Mouse (Mus musculus): ENCODE data around the gene Trabd2b. TPM values are rescaled to one million over a fixed set of nuclear protein-coding genes. Genes with fewer than 3 reads are reported as not detected.

The Trabd2b gene
- 0.59 and 0.72 TPM in 2 replicates for polyA plus RNA-seq (2016; fragmentation: Nextera tagmentation; extraction: Ambion mirVana)

- H3K27ac ChIP-seq = peak within 1 kb of the TSS; percentile 89
- H3K36me3 ChIP-seq = no peaks in the 10 kb centered on the region
- 1% methylated on average over 60 of the region's 61 CpGs for WGBS
- peak; percentile 23; the same call in 1 of the 2 replicates for ATAC-seq (ENCODE audit: insufficient number of reproducible peaks, insufficient read depth, low FRiP score, low TSS enrichment, low read depth)
- H3K4me1 ChIP-seq (replicated peaks) = peaks cover 37% of the 10 kb centered on the region
- peak within 1 kb of the TSS; percentile 74 for H3K4me3 ChIP-seq (replicated peaks)
- H3K9me3 ChIP-seq = no peaks in the 10 kb centered on the region
- peak within 1 kb of the TSS; percentile 96 for H3K4me2 ChIP-seq
- peak within 1 kb of the TSS; percentile 80 for H3K9ac ChIP-seq (replicated peaks)
- H3K27me3 ChIP-seq = peaks cover 73% of the 10 kb centered on the region
These were observed at the start of gene Trabd2b for GRCm38 (mm10) chr4:114406355-114407101. Gene Trabd2b (plus strand): TSS chr4:114406724.

GRCm38 (mm10) chr4:114357420-114357819, 49.1 kb upstream of the Trabd2b start:
- Histone ChIP-seq H3K4me2 (no peak overlapping the region), H3K9me3 (no peaks in the 10 kb centered on the region), H3K27ac (no peak overlapping the region), H3K27me3 (peaks cover 15% of the 10 kb centered on the region; the same call in 1 of the 2 replicates), H3K4me1 (replicated peaks) (no peaks in the 10 kb centered on the region), H3K36me3 (no peaks in the 10 kb centered on the region), H3K4me3 (replicated peaks) (no peak overlapping the region), H3K9ac (replicated peaks) (no peak overlapping the region)
- 56% methylated on average over 4 of the region's 4 CpGs for WGBS
- no peak for ATAC-seq (ENCODE audit: insufficient number of reproducible peaks, insufficient read depth, low FRiP score, low TSS enrichment, low read depth)

GRCm38 (mm10) chr4:114358874-114359273, 47.6 kb upstream of the Trabd2b start:
- peaks cover 11% of the 10 kb centered on the region; the same call in 1 of the 2 replicates for H3K27me3 ChIP-seq
- 77% methylated on average over 2 of the region's 2 CpGs for WGBS
- no peaks in the 10 kb centered on the region for H3K9me3 ChIP-seq
- H3K27ac ChIP-seq = no peak overlapping the region
- H3K4me2 ChIP-seq = no peak overlapping the region
- H3K4me1 ChIP-seq (replicated peaks) = no peaks in the 10 kb centered on the region
- no peak overlapping the region for H3K9ac ChIP-seq (replicated peaks)
- no peak overlapping the region for H3K4me3 ChIP-seq (replicated peaks)
- no peak for ATAC-seq (ENCODE audit: insufficient number of reproducible peaks, insufficient read depth, low FRiP score, low TSS enrichment, low read depth)
- H3K36me3 ChIP-seq = no peaks in the 10 kb centered on the region

- Histone ChIP-seq H3K9me3 (no peaks in the 10 kb centered on the region), H3K4me2 (no peak overlapping the region), H3K4me1 (replicated peaks) (no peaks in the 10 kb centered on the region), H3K27me3 (peaks cover 5% of the 10 kb centered on the region; the same call in 1 of the 2 replicates), H3K4me3 (replicated peaks) (no peak overlapping the region), H3K9ac (replicated peaks) (no peak overlapping the region), H3K27ac (no peak overlapping the region), H3K36me3 (no peaks in the 10 kb centered on the region)
- 81% methylated on average over 1 of the region's 1 CpGs for WGBS
- no peak for ATAC-seq (ENCODE audit: insufficient number of reproducible peaks, insufficient read depth, low FRiP score, low TSS enrichment, low read depth)
These were observed 46.7 kb upstream of the Trabd2b start for GRCm38 (mm10) chr4:114359818-114360217.

- H3K4me2 ChIP-seq = no peak overlapping the region
- H3K9me3 ChIP-seq = no peaks in the 10 kb centered on the region
- no peaks in the 10 kb centered on the region for H3K4me1 ChIP-seq (replicated peaks)
- ATAC-seq (ENCODE audit: insufficient number of reproducible peaks, insufficient read depth, low FRiP score, low TSS enrichment, low read depth) = no peak
- peaks cover 17% of the 10 kb centered on the region for H3K27me3 ChIP-seq
- WGBS = 81% methylated on average over 2 of the region's 2 CpGs
- no peak overlapping the region for H3K4me3 ChIP-seq (replicated peaks)
- no peak overlapping the region for H3K9ac ChIP-seq (replicated peaks)
- H3K36me3 ChIP-seq = no peaks in the 10 kb centered on the region
- H3K27ac ChIP-seq = no peak overlapping the region
These were observed 45.2 kb upstream of the Trabd2b start for GRCm38 (mm10) chr4:114361336-114361735.

- H3K27me3 ChIP-seq = peaks cover 45% of the 10 kb centered on the region
- H3K36me3 ChIP-seq = no peaks in the 10 kb centered on the region
- H3K9me3 ChIP-seq = no peaks in the 10 kb centered on the region
- H3K4me3 ChIP-seq (replicated peaks) = no peak overlapping the region
- H3K9ac ChIP-seq (replicated peaks) = no peak overlapping the region
- H3K4me1 ChIP-seq (replicated peaks) = no peaks in the 10 kb centered on the region
- WGBS = 65% methylated on average over 4 of the region's 4 CpGs
- H3K4me2 ChIP-seq = no peak overlapping the region
- no peak overlapping the region for H3K27ac ChIP-seq
- ATAC-seq (ENCODE audit: insufficient number of reproducible peaks, insufficient read depth, low FRiP score, low TSS enrichment, low read depth) = no peak
These were observed 41.5 kb upstream of the Trabd2b start for GRCm38 (mm10) chr4:114365000-114365399.

GRCm38 (mm10) chr4:114365595-114365994, 40.9 kb upstream of the Trabd2b start:
- Histone ChIP-seq H3K4me3 (replicated peaks) (no peak overlapping the region), H3K9me3 (no peaks in the 10 kb centered on the region), H3K4me2 (no peak overlapping the region), H3K9ac (replicated peaks) (no peak overlapping the region), H3K36me3 (no peaks in the 10 kb centered on the region), H3K4me1 (replicated peaks) (no peaks in the 10 kb centered on the region), H3K27ac (no peak overlapping the region), H3K27me3 (peaks cover 50% of the 10 kb centered on the region)
- ATAC-seq (ENCODE audit: insufficient number of reproducible peaks, insufficient read depth, low FRiP score, low TSS enrichment, low read depth) = no peak

- Histone ChIP-seq H3K4me2 (no peak overlapping the region), H3K4me3 (replicated peaks) (no peak overlapping the region), H3K9ac (replicated peaks) (no peak overlapping the region), H3K27ac (no peak overlapping the region), H3K9me3 (no peaks in the 10 kb centered on the region), H3K27me3 (peaks cover 46% of the 10 kb centered on the region), H3K36me3 (no peaks in the 10 kb centered on the region), H3K4me1 (replicated peaks) (no peaks in the 10 kb centered on the region)
- 66% methylated on average over 2 of the region's 2 CpGs for WGBS
- ATAC-seq (ENCODE audit: insufficient number of reproducible peaks, insufficient read depth, low FRiP score, low TSS enrichment, low read depth) = no peak
These were observed 39.5 kb upstream of the Trabd2b start for GRCm38 (mm10) chr4:114367005-114367404.

- Histone ChIP-seq H3K4me1 (replicated peaks) (no peaks in the 10 kb centered on the region), H3K27ac (no peak overlapping the region), H3K9me3 (no peaks in the 10 kb centered on the region), H3K36me3 (no peaks in the 10 kb centered on the region), H3K4me3 (replicated peaks) (no peak overlapping the region), H3K9ac (replicated peaks) (no peak overlapping the region), H3K27me3 (peaks cover 50% of the 10 kb centered on the region), H3K4me2 (no peak overlapping the region)
- ATAC-seq (ENCODE audit: insufficient number of reproducible peaks, insufficient read depth, low FRiP score, low TSS enrichment, low read depth) = no peak
- 69% methylated on average over 7 of the region's 7 CpGs for WGBS
These were observed 38.7 kb upstream of the Trabd2b start for GRCm38 (mm10) chr4:114367840-114368239.

- no peaks in the 10 kb centered on the region for H3K36me3 ChIP-seq
- no peaks in the 10 kb centered on the region for H3K9me3 ChIP-seq
- WGBS = 81% methylated on average over 2 of the region's 2 CpGs
- H3K9ac ChIP-seq (replicated peaks) = no peak overlapping the region
- ATAC-seq (ENCODE audit: insufficient number of reproducible peaks, insufficient read depth, low FRiP score, low TSS enrichment, low read depth) = no peak
- H3K4me1 ChIP-seq (replicated peaks) = no peaks in the 10 kb centered on the region
- H3K27ac ChIP-seq = no peak overlapping the region
- peaks cover 51% of the 10 kb centered on the region for H3K27me3 ChIP-seq
- H3K4me2 ChIP-seq = no peak overlapping the region
- no peak overlapping the region for H3K4me3 ChIP-seq (replicated peaks)
These were observed 36.9 kb upstream of the Trabd2b start for GRCm38 (mm10) chr4:114369591-114369990.

GRCm38 (mm10) chr4:114370935-114371715, 35.4 kb upstream of the Trabd2b start:
- H3K9ac ChIP-seq (replicated peaks) = no peak overlapping the region
- H3K36me3 ChIP-seq = no peaks in the 10 kb centered on the region
- no peak overlapping the region for H3K27ac ChIP-seq
- no peak for ATAC-seq (ENCODE audit: insufficient number of reproducible peaks, insufficient read depth, low FRiP score, low TSS enrichment, low read depth)
- no peak overlapping the region for H3K4me2 ChIP-seq
- no peaks in the 10 kb centered on the region for H3K9me3 ChIP-seq
- H3K4me3 ChIP-seq (replicated peaks) = no peak overlapping the region
- H3K27me3 ChIP-seq = peaks cover 39% of the 10 kb centered on the region
- H3K4me1 ChIP-seq (replicated peaks) = no peaks in the 10 kb centered on the region
